Mouse (Mus musculus) liver, adult 2 months (tissue): ENCODE data around the gene AW011738. TPM values are rescaled to one million over a fixed set of nuclear protein-coding genes. Genes with fewer than 3 reads are reported as not detected.

Experiments used
- DNase-seq: peaks from one replicate; pipeline ENCODE4 v3.0.0-alpha.2; 2011; ENCODE audit warnings: low read depth, low spot score; ENCODE audit errors: extremely low read depth
- H3K27ac ChIP-seq: fragments of 200-500 bp; replicated peaks from 2 replicates; pipeline ENCODE4 v1.5.1; 2012; ENCODE audit warnings: low read depth, mild to moderate bottlenecking, control low read depth, inconsistent platforms, low read length; ENCODE audit not compliant: insufficient read depth
- H3K27me3 ChIP-seq: fragments of 200-500 bp; 2 replicates; pipeline ENCODE4 v1.6.1; 2012; ENCODE audit warnings: mild to moderate bottlenecking, moderate library complexity, low read length, inconsistent platforms; ENCODE audit not compliant: control insufficient read depth, insufficient read depth
- H3K36me3 ChIP-seq: fragments of 200-500 bp; 2 replicates; pipeline ENCODE4 v1.6.1; 2012; ENCODE audit warnings: low read length, inconsistent platforms; ENCODE audit not compliant: control insufficient read depth, insufficient read depth
- H3K4me1 ChIP-seq: fragments of 200-500 bp; 2 replicates; pipeline ENCODE4 v1.6.1; 2011; ENCODE audit warnings: low read length; ENCODE audit not compliant: control insufficient read depth, insufficient read depth
- H3K4me3 ChIP-seq: fragments of 200-500 bp; 2 replicates; pipeline ENCODE4 v1.5.1; 2011; ENCODE audit warnings: low read depth, mild to moderate bottlenecking, control low read depth, low read length, moderate library complexity; ENCODE audit not compliant: insufficient read depth
- H3K79me2 ChIP-seq: fragments of 200-500 bp; 2 replicates; pipeline ENCODE4 v1.6.1; 2012; ENCODE audit warnings: inconsistent platforms, mild to moderate bottlenecking, low read length, moderate library complexity; ENCODE audit not compliant: control insufficient read depth, insufficient read depth
- H3K9ac ChIP-seq: fragments of 200-500 bp; 2 replicates; pipeline ENCODE4 v1.6.1; 2012; ENCODE audit warnings: low read depth, mild to moderate bottlenecking, control low read depth, inconsistent platforms, low read length
- CTCF ChIP-seq: fragments of 200-500 bp; IDR thresholded peaks from 2 replicates; pipeline ENCODE4 v1.5.1; 2011; ENCODE audit warnings: low read depth, low read length, control low read depth
- POLR2A ChIP-seq: fragments of 200-500 bp; IDR thresholded peaks from 2 replicates; pipeline ENCODE4 v1.6.1; 2011; ENCODE audit warnings: low read length, control low read depth; ENCODE audit not compliant: insufficient read depth; ENCODE audit errors: extremely low read depth
- WGBS: fragments of 180-500 bp; shearing (Covaris S2); methylation state at CpG from one replicate; pipeline ENCODE4 v1.1.7; 2018; 5-methylcytosine and 5-hydroxymethylcytosine counted together
- polyA plus RNA-seq: library from polyadenylated mRNA; depleted of rRNA; stranded (reverse); fragments of >200 nt; gene quantifications from 2 replicates; pipeline ENCODE4 v1.2.3, GENCODE M21; 2012
- total RNA-seq: library from RNA; depleted of rRNA; stranded (reverse); fragments of >200 nt; gene quantifications from 2 replicates; pipeline ENCODE4 v1.2.3, GENCODE M21; 2014

The AW011738 gene
- total and polyA plus RNA-seq, 2 experiments = 2.5 to 3.7 TPM

DNA sequence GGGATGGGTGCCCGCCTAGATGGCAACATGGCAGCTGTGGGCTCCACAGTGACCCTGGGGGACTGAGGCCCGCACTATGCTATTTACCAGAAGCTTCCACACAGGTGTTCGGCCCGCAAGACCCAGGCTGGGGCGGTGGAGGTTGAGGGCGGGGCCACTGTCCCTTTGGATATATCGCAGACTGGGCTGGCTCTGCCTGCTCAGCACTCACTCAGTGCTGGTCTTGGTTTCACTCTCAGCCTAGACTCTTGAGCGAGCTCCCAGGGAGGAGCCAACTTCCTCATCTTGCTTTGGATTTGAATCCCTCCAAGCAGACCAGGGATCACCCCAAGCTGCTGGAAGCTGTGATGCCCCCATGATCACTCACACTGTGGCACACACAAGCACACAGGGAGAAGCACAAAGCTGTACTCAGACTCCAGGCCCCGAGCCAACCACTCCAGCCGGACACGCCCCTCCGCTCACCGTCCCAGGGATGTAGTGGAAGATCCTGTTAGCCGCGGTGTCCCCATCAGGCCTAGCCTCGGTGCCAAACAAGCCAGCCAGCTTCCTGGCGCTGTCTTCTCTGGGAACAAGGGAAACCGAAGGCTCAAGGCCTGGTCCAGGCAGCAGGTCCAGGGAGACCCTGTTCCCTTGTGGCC is 24.8 kb downstream of the AW011738 start:
- Histone ChIP-seq H3K36me3 (no peaks in the 10 kb centered on the region), H3K27me3 (no peaks in the 10 kb centered on the region), H3K4me3 (peak overlapping the region; percentile 2; the same call in 1 of the 2 replicates), H3K9ac (no peak overlapping the region), H3K79me2 (no peaks in the 10 kb centered on the region), H3K4me1 (no peaks in the 10 kb centered on the region), H3K27ac (no peak overlapping the region)
- WGBS = 50% methylated on average over 18 of the region's 18 CpGs
- TF ChIP-seq CTCF = no peak
- no peak for TF ChIP-seq POLR2A
- no peak for DNase-seq

DNA sequence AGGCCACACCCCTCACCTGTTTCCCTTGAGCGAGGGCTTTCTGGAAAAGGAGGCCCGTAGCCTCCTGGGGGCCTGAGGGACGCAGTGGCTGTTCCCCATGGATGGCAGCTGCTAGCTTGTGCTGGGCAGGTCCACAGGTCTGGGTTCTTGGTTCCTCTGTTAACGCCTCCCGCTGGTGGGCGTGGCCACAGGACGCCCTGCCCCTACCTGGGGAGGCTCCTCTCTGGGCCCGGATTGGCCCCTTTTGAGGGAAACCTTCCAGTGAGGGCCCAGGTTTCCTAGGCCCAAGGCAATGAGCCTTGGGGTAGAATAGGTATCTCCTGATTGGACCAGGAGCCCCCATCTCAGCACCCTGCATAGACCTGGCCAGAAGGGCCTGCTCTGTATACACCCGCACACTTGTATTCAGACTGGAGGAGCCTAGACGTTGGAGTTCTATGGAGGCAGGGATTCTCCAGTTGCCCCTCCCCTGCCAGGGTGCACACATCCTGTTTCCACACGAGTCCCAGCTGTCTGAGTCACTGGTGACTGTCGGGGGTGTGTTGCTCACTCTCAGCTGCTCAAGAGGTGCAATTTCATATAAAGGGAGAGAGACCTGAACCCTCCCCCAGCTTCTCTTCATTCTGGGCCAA is 25.4 kb downstream of the AW011738 start:
- DNase-seq = no peak
- Histone ChIP-seq H3K4me1 (no peaks in the 10 kb centered on the region), H3K9ac (no peak overlapping the region), H3K27me3 (no peaks in the 10 kb centered on the region), H3K79me2 (no peaks in the 10 kb centered on the region), H3K27ac (no peak overlapping the region), H3K36me3 (no peaks in the 10 kb centered on the region), H3K4me3 (peak overlapping the region; percentile 2; the same call in 1 of the 2 replicates)
- TF ChIP-seq CTCF (no peak), POLR2A (no peak)
- WGBS = 36% methylated on average over 12 of the region's 12 CpGs

DNA sequence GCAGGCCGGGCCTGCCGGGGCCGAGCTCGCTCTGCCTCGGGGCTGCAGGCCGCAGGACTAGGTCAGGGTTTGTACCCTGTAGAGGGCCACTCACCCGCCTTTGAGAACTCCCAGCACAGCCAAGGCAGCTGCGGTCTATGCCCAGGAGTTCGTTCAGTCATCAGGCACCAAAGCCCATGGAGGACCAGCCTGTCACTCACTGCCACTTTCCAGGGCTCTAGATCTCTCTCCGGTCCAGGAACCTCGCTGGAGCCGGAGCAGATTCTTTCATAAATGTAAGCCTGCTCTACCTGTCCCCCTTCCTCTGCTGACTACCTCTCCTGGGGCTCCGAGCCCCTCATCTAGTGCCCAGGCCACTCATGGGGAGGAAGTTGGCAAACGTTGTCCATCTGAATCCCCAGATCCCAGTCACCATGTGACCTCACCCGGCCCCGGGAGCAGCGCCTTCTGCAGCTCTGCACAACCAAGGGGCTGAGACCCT is 31.0 kb downstream of the AW011738 start:
- DNase-seq = no peak
- Histone ChIP-seq H3K9ac (peak overlapping the region; percentile 41), H3K4me1 (no peaks in the 10 kb centered on the region), H3K4me3 (peak overlapping the region; percentile 63), H3K36me3 (no peaks in the 10 kb centered on the region), H3K79me2 (peaks cover 6% of the 10 kb centered on the region; the same call in 1 of the 2 replicates), H3K27ac (no peak overlapping the region), H3K27me3 (no peaks in the 10 kb centered on the region)
- WGBS = 39% methylated on average over 17 of the region's 17 CpGs
- TF ChIP-seq POLR2A = no peak
- no peak for TF ChIP-seq CTCF

DNA sequence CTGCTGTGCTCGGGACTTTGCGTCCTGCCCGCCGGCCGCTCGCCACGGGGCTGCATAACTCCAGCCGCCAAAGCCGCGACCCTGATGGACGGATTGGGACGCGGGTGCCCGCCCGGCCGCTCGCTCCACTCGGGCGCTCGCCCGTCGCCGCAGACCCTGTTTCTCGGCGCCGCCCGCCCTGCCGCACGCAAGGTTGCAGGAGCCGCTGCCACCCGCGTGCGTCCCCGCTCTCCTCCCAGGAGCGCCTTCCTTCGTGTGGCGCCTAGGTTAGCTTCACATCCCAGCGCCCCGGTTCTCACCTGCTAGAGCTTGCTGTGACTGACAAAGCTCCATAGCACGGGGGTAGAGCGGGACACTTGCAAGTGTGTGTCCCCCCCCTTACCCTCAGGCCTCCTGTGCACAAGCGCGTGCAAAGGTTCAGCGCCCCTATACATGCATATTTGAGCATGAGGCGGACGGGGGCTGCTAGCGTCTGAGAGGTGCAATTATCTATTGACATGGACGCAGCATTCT is 31.7 kb downstream of the AW011738 start, which contains the start of gene Plekhn1:
Gene Plekhn1, minus strand, starts transcription at position 157 of the 513 bp plus-strand sequence.
- H3K4me3 ChIP-seq = peak within 1 kb of the TSS; percentile 86
- no peak for TF ChIP-seq POLR2A
- TF ChIP-seq CTCF = no peak
- no peaks in the 10 kb centered on the region for H3K4me1 ChIP-seq
- peaks cover 6% of the 10 kb centered on the region; the same call in 1 of the 2 replicates for H3K79me2 ChIP-seq
- H3K27me3 ChIP-seq = no peaks in the 10 kb centered on the region
- peak within 1 kb of the TSS; percentile 75 for H3K27ac ChIP-seq
- WGBS = under 1% methylated on average over 42 of the region's 48 CpGs
- H3K9ac ChIP-seq = peak within 1 kb of the TSS; percentile 84
- peak; percentile 29 for DNase-seq
- no peaks in the 10 kb centered on the region; the same call in 1 of the 2 replicates for H3K36me3 ChIP-seq

DNA sequence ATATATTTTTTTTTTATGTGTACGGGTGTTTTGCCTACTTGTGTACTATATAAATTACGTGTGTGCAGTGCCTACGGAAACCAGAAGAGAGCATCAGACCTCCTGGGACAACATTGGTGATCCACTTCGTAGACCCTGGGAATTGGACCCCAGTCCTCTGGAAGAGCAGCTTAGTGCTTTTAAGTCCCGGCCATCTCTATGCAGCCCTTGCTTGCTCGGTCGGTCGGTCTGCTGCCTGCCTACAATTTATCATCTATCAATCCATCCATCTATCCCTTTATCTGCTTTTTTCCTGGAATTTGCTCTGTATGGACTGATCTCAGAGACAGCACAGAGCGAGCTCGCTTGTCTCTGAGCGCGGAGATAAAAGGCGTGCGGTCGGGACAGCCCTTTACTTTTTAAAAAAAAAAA is 32.3 kb downstream of the AW011738 start:
- H3K79me2 ChIP-seq = peaks cover 6% of the 10 kb centered on the region; the same call in 1 of the 2 replicates
- peak overlapping the region; percentile 75 for H3K27ac ChIP-seq
- H3K27me3 ChIP-seq = no peaks in the 10 kb centered on the region
- peaks cover 3% of the 10 kb centered on the region for H3K36me3 ChIP-seq
- H3K9ac ChIP-seq = peak overlapping the region; percentile 57
- no peak for TF ChIP-seq POLR2A
- TF ChIP-seq CTCF = peak; percentile 4; the same call in 1 of the 2 replicates
- H3K4me1 ChIP-seq = no peaks in the 10 kb centered on the region
- under 1% methylated on average over 15 of the region's 15 CpGs for WGBS
- peak overlapping the region; percentile 86 for H3K4me3 ChIP-seq
- peak; percentile 58 for DNase-seq
